Mouse (Mus musculus) kidney, embryonic 14.5 days (tissue): ENCODE measurements around the gene Lrrc37a. TPM values are rescaled to one million over a fixed set of nuclear protein-coding genes. Genes with fewer than 3 reads are reported as not detected.

Experiments
- ATAC-seq: fragments of 200-750 bp; cut with Nextera tagmentation; 2 replicates; pipeline ENCODE4 v1.8.0; 2017; ENCODE audit warnings: moderate number of reproducible peaks, mild to moderate bottlenecking, moderate TSS enrichment, moderate library complexity; ENCODE audit not compliant: low FRiP score, low TSS enrichment
- H3K27ac ChIP-seq: fragments of 300-500 bp; sonication (generic); 2 replicates; pipeline ENCODE4 v1.5.1; 2014; ENCODE audit warnings: low read depth, mild to moderate bottlenecking, low read length, moderate library complexity, mixed read lengths
- H3K27me3 ChIP-seq: fragments of 300-500 bp; sonication (generic); 2 replicates; pipeline ENCODE4 v1.6.1; 2014; ENCODE audit warnings: mild to moderate bottlenecking, low read length; ENCODE audit not compliant: control insufficient read depth, insufficient read depth
- H3K36me3 ChIP-seq: fragments of 300-500 bp; sonication (generic); 2 replicates; pipeline ENCODE4 v1.6.1; 2014; ENCODE audit warnings: low read length, mixed read lengths; ENCODE audit not compliant: control insufficient read depth, insufficient read depth
- H3K4me1 ChIP-seq: fragments of 300-500 bp; sonication (generic); 2 replicates; pipeline ENCODE4 v1.6.1; 2014; ENCODE audit warnings: low read length, mixed read lengths; ENCODE audit not compliant: control insufficient read depth, insufficient read depth
- H3K4me2 ChIP-seq: fragments of 300-500 bp; sonication (generic); replicated peaks from 2 replicates; pipeline ENCODE4 v1.6.1; 2014; ENCODE audit warnings: low read depth, mild to moderate bottlenecking, low read length
- H3K4me3 ChIP-seq: fragments of 300-500 bp; sonication (generic); 2 replicates; pipeline ENCODE4 v1.5.1; 2014; ENCODE audit warnings: mild to moderate bottlenecking, low read length
- H3K9ac ChIP-seq: fragments of 300-500 bp; sonication (generic); 2 replicates; pipeline ENCODE4 v1.6.1; 2014; ENCODE audit warnings: low read depth, mild to moderate bottlenecking, low read length, moderate library complexity
- H3K9me3 ChIP-seq: fragments of 300-500 bp; sonication (generic); 2 replicates; pipeline ENCODE4 v1.6.1; 2016; ENCODE audit warnings: low read length; ENCODE audit not compliant: control insufficient read depth
- WGBS: fragments of 180-500 bp; shearing (Covaris S2); extraction: QIAGEN DNeasy Blood & Tissue Kit; methylation state at CpG from one replicate; pipeline ENCODE4 v1.1.7; 2014; 5-methylcytosine and 5-hydroxymethylcytosine counted together
- polyA plus RNA-seq: library from polyadenylated mRNA; unstranded; fragments of >200 nt; fragmentation: Nextera tagmentation; extraction: Ambion mirVana; gene quantifications from 2 replicates; pipeline ENCODE4 v1.2.1, GENCODE M21; 2014

Lrrc37a gene
- polyA plus RNA-seq, 1 experiment from 2014 or later: not detected

- no peaks in the 10 kb centered on the region for H3K4me1 ChIP-seq
- WGBS: 75% methylated on average over 1 of the region's 1 CpGs
Observed at GRCm38 (mm10) chr11:103405814-103406213, 98.6 kb downstream of the Lrrc37a start.

GRCm38 (mm10) chr11:103404618-103405017 lies 99.8 kb downstream of the Lrrc37a start:
- H3K4me2 ChIP-seq: no peak overlapping the region
- H3K4me3 ChIP-seq: no peak overlapping the region
- H3K9ac ChIP-seq: no peak overlapping the region
- no peaks in the 10 kb centered on the region for H3K9me3 ChIP-seq
- ATAC-seq: no peak
- no peak overlapping the region for H3K27ac ChIP-seq
- 0 out of 2 replicates have a peak, but pooled peaks cover 2% of the 10 kb centered on the region for H3K36me3 ChIP-seq
- no peaks in the 10 kb centered on the region for H3K27me3 ChIP-seq
- H3K4me1 ChIP-seq: no peaks in the 10 kb centered on the region

More at GRCm38 (mm10) chr11:103405814-103406213, 98.6 kb downstream of the Lrrc37a start:
- Histone ChIP-seq H3K9ac (no peak overlapping the region), H3K27ac (no peak overlapping the region), H3K27me3 (no peaks in the 10 kb centered on the region), H3K4me3 (no peak overlapping the region), H3K9me3 (no peaks in the 10 kb centered on the region), H3K36me3 (0 out of 2 replicates have a peak, but pooled peaks cover 2% of the 10 kb centered on the region), H3K4me2 (no peak overlapping the region)
- no peak for ATAC-seq

GRCm38 (mm10) chr11:103403776-103404175 lies 100.6 kb downstream of the Lrrc37a start:
- 55% methylated on average over 4 of the region's 4 CpGs for WGBS
- H3K4me2 ChIP-seq: no peak overlapping the region
- H3K9me3 ChIP-seq: no peaks in the 10 kb centered on the region
- no peaks in the 10 kb centered on the region for H3K4me1 ChIP-seq
- no peak overlapping the region for H3K9ac ChIP-seq
- no peak overlapping the region for H3K27ac ChIP-seq
- H3K27me3 ChIP-seq: no peaks in the 10 kb centered on the region
- 0 out of 2 replicates have a peak, but pooled peaks cover 2% of the 10 kb centered on the region for H3K36me3 ChIP-seq
- H3K4me3 ChIP-seq: no peak overlapping the region
- ATAC-seq: no peak

- no peaks in the 10 kb centered on the region for H3K9me3 ChIP-seq
- H3K9ac ChIP-seq: no peak overlapping the region
- H3K27ac ChIP-seq: no peak overlapping the region
- H3K4me2 ChIP-seq: no peak overlapping the region
- H3K27me3 ChIP-seq: no peaks in the 10 kb centered on the region
- H3K36me3 ChIP-seq: 0 out of 2 replicates have a peak, but pooled peaks cover 2% of the 10 kb centered on the region
- 87% methylated on average over 5 of the region's 5 CpGs for WGBS
- H3K4me3 ChIP-seq: no peak overlapping the region
- H3K4me1 ChIP-seq: no peaks in the 10 kb centered on the region
- no peak for ATAC-seq
Observed at GRCm38 (mm10) chr11:103402738-103403137, 101.7 kb downstream of the Lrrc37a start.

GRCm38 (mm10) chr11:103402198-103402597 lies 102.2 kb downstream of the Lrrc37a start:
- H3K27ac ChIP-seq: no peak overlapping the region
- H3K9ac ChIP-seq: no peak overlapping the region
- no peak for ATAC-seq
- no peaks in the 10 kb centered on the region for H3K27me3 ChIP-seq
- no peaks in the 10 kb centered on the region for H3K9me3 ChIP-seq
- H3K36me3 ChIP-seq: 0 out of 2 replicates have a peak, but pooled peaks cover 2% of the 10 kb centered on the region
- H3K4me3 ChIP-seq: no peak overlapping the region
- 59% methylated on average over 2 of the region's 2 CpGs for WGBS
- H3K4me2 ChIP-seq: no peak overlapping the region
- H3K4me1 ChIP-seq: no peaks in the 10 kb centered on the region

Other genes starting within 250 kb of the Lrrc37a start
- gene Map3k14, start 237.1 kb downstream of the Lrrc37a start, polyA plus RNA-seq: 3.3 and 4.8 TPM in 2 replicates
- gene Arhgap27, start 140.9 kb downstream of the Lrrc37a start, polyA plus RNA-seq: 11.7 and 15.6 TPM in 2 replicates
- gene Plekhm1, start 91.9 kb downstream of the Lrrc37a start, polyA plus RNA-seq: 5.0 and 8.9 TPM in 2 replicates
- not detected in 2 replicates for gene Gm884, start 116.5 kb upstream of the Lrrc37a start, polyA plus RNA-seq
- not detected in 2 replicates for gene Lyzl6, start 134.3 kb upstream of the Lrrc37a start, polyA plus RNA-seq
- not detected in 2 replicates for gene Rprml, start 145.0 kb upstream of the Lrrc37a start, polyA plus RNA-seq
- 46.7 and 82.7 TPM in 2 replicates for gene Gosr2, start 193.3 kb upstream of the Lrrc37a start, polyA plus RNA-seq
- gene Wnt9b, start 245.2 kb upstream of the Lrrc37a start, polyA plus RNA-seq: 4.9 and 8.4 TPM in 2 replicates